7 mouse cellular contexts compared by ENCODE assay signal in the genomic region with DNA sequence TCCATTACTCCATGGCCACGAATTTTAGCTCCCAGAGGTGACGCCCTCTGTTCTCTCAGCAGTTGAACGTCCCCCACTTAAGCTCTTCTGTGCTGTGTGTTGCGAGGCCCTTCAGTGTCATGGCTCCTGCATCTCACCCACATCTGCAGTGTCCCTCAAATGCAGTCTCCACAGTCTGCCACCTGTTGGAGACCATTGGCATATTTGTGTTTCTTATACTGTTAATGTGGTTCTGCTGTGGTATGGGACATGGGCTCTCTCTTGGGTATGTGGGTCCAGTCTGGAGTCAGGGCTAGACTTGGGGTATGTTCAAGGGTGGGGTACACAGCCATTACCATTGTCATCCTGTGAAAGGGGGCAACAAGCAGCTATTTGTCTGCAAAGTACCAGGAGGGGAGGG. TPM values are rescaled to one million over a fixed set of nuclear protein-coding genes. Genes with fewer than 3 reads are reported as not detected.
DNase-seq lines count a peak whose midpoint lies in the region; ATAC-seq and TF ChIP-seq lines count a peak whose summit lies in the region.

No protein-coding gene starts in this region.

- peak overlapping the region; percentile 98 for H3K9ac ChIP-seq in embryonic facial prominence, embryonic 13.5 days
- peak overlapping the region; percentile 9; the same call in 1 of the 2 replicates for H3K9ac ChIP-seq in limb, embryonic 11.5 days (ENCODE audit: low read length)

- 0 out of 2 replicates have a peak, but pooled peaks have one; percentile 13 for TF ChIP-seq CTCF in testis, adult 2 months (IDR thresholded peaks at IDR 0.05; ENCODE audit: control insufficient read depth, insufficient read depth, insufficient replicate concordance, low read depth, low read length)
- TF ChIP-seq CTCF in olfactory bulb, adult 2 months (IDR thresholded peaks at IDR 0.05; ENCODE audit: insufficient read depth, low read depth, low read length) = no peak

- no peaks in the 10 kb centered on the region for H3K27me3 ChIP-seq in testis, adult 2 months (ENCODE audit: control insufficient read depth, insufficient read depth, low read length)
- no peaks in the 10 kb centered on the region for H3K27me3 ChIP-seq in embryonic facial prominence, embryonic 13.5 days
- H3K27me3 ChIP-seq in limb, embryonic 11.5 days (ENCODE audit: control insufficient read depth, insufficient read depth, low read length) = no peaks in the 10 kb centered on the region

- no peaks in the 10 kb centered on the region; the same call in 1 of the 2 replicates for H3K36me3 ChIP-seq in testis, adult 2 months (ENCODE audit: control insufficient read depth, insufficient read depth, low read length)
- H3K36me3 ChIP-seq in embryonic facial prominence, embryonic 13.5 days = peaks cover 51% of the 10 kb centered on the region
- H3K36me3 ChIP-seq in limb, embryonic 11.5 days (ENCODE audit: control insufficient read depth, insufficient read depth, low read length) = peaks cover 25% of the 10 kb centered on the region

- no peaks in the 10 kb centered on the region for H3K9me3 ChIP-seq in embryonic facial prominence, embryonic 13.5 days
- H3K9me3 ChIP-seq in limb, embryonic 11.5 days (ENCODE audit: control insufficient read depth, low read length) = no peaks in the 10 kb centered on the region

- WGBS in embryonic facial prominence, embryonic 13.5 days = 78% methylated on average over 4 of the region's 4 CpGs
- 84% methylated on average over 4 of the region's 4 CpGs for WGBS in limb, embryonic 11.5 days
- 73% methylated on average over 4 of the region's 4 CpGs for WGBS in olfactory bulb, adult 2 months

- no peak for ATAC-seq in embryonic facial prominence, embryonic 13.5 days (ENCODE audit: insufficient number of reproducible peaks, insufficient read depth, low FRiP score, low TSS enrichment, low read depth)
- ATAC-seq in limb, embryonic 11.5 days (ENCODE audit: insufficient number of reproducible peaks, low FRiP score, low TSS enrichment, low read depth) = no peak

- H3K4me3 ChIP-seq in testis, adult 2 months (ENCODE audit: control insufficient read depth, low read depth, low read length) = peak overlapping the region; percentile 93
- peak overlapping the region; percentile 98 for H3K4me3 ChIP-seq in embryonic facial prominence, embryonic 13.5 days
- H3K4me3 ChIP-seq in limb, embryonic 11.5 days (ENCODE audit: low read depth, low read length) = peak overlapping the region; percentile 75; the same call in 1 of the 2 replicates
- H3K4me3 ChIP-seq in olfactory bulb, adult 2 months (ENCODE audit: insufficient read depth, low read depth, low read length) = peak overlapping the region; percentile 97; the same call in 1 of the 2 replicates

- H3K4me2 ChIP-seq in embryonic facial prominence, embryonic 13.5 days = peak overlapping the region; percentile 99
- peak overlapping the region; percentile 97 for H3K4me2 ChIP-seq in limb, embryonic 11.5 days (ENCODE audit: low read depth, severe bottlenecking)

- no peak for TF ChIP-seq POLR2A in testis, adult 2 months (IDR thresholded peaks at IDR 0.05; ENCODE audit: control insufficient read depth, low read depth, low read length)
- no peak for TF ChIP-seq POLR2A in olfactory bulb, adult 2 months (IDR thresholded peaks at IDR 0.05; ENCODE audit: insufficient read depth, low read depth, low read length)

- DNase-seq in testis, postnatal 14 days (ENCODE audit: low spot score) = no peak
- no peak for DNase-seq in limb, embryonic 11.5 days (ENCODE audit: low spot score)
- no peak for DNase-seq in embryo, embryonic 9.5 days (ENCODE audit: extremely low spot score)
- no peak for DNase-seq in spleen, postnatal 14 days (ENCODE audit: low spot score in 2 of 2)

- peaks cover 13% of the 10 kb centered on the region for H3K4me1 ChIP-seq in testis, adult 2 months (ENCODE audit: control insufficient read depth, insufficient read depth, low read length)
- peaks cover 21% of the 10 kb centered on the region for H3K4me1 ChIP-seq in embryonic facial prominence, embryonic 13.5 days
- H3K4me1 ChIP-seq in limb, embryonic 11.5 days (ENCODE audit: control insufficient read depth, insufficient read depth, low read length) = peaks cover 10% of the 10 kb centered on the region
- H3K4me1 ChIP-seq in olfactory bulb, adult 2 months (ENCODE audit: control insufficient read depth, insufficient read depth, low read length) = peaks cover 25% of the 10 kb centered on the region

- peak overlapping the region; percentile 59; the same call in 1 of the 2 replicates for H3K27ac ChIP-seq in testis, adult 2 months (ENCODE audit: control insufficient read depth, insufficient read depth, low read depth, low read length)
- no peak overlapping the region for H3K27ac ChIP-seq in embryonic facial prominence, embryonic 13.5 days
- H3K27ac ChIP-seq in limb, embryonic 11.5 days (replicated peaks; ENCODE audit: low read depth, low read length) = no peak overlapping the region
- H3K27ac ChIP-seq in olfactory bulb, adult 2 months (ENCODE audit: insufficient read depth, low read depth, low read length) = no peak overlapping the region

RNA-seq across cellular contexts. Expression of a gene that starts 1.9 kb away (rescaled TPM):
- 107 and 114 TPM in 2 replicates for polyA plus RNA-seq in testis, adult 2 months (2012; rRNA removed)
- 168 and 190 TPM in 2 replicates for polyA plus RNA-seq in embryonic facial prominence, embryonic 13.5 days (2015; fragmentation: Nextera tagmentation; extraction: Ambion mirVana)
- polyA plus RNA-seq in limb, embryonic 11.5 days (2014; fragmentation: Nextera tagmentation; extraction: Ambion mirVana) = 187 and 191 TPM in 2 replicates
- not detected in 2 replicates for polyA plus RNA-seq in olfactory bulb, adult 2 months (2012; ENCODE audit: insufficient read depth, insufficient read length, low replicate concordance, missing spikeins)

RNA-seq across cellular contexts. Expression of a gene that starts 52.5 kb away (rescaled TPM):
- 7.5 and 8.3 TPM in 2 replicates for polyA plus RNA-seq in testis, adult 2 months (2012; rRNA removed)
- polyA plus RNA-seq in embryonic facial prominence, embryonic 13.5 days (2015; fragmentation: Nextera tagmentation; extraction: Ambion mirVana) = 19.0 and 25.2 TPM in 2 replicates
- polyA plus RNA-seq in limb, embryonic 11.5 days (2014; fragmentation: Nextera tagmentation; extraction: Ambion mirVana) = 12.5 and 14.1 TPM in 2 replicates
- not detected in 2 replicates for polyA plus RNA-seq in olfactory bulb, adult 2 months (2012; ENCODE audit: insufficient read depth, insufficient read length, low replicate concordance, missing spikeins)

RNA-seq across cellular contexts. Expression of a gene that starts 54.1 kb away (rescaled TPM):
- 16.0 and 18.5 TPM in 2 replicates for polyA plus RNA-seq in testis, adult 2 months (2012; rRNA removed)
- polyA plus RNA-seq in embryonic facial prominence, embryonic 13.5 days (2015; fragmentation: Nextera tagmentation; extraction: Ambion mirVana) = 35.8 and 41.6 TPM in 2 replicates
- 29.8 and 30.5 TPM in 2 replicates for polyA plus RNA-seq in limb, embryonic 11.5 days (2014; fragmentation: Nextera tagmentation; extraction: Ambion mirVana)
- not detected in 2 replicates for polyA plus RNA-seq in olfactory bulb, adult 2 months (2012; ENCODE audit: insufficient read depth, insufficient read length, low replicate concordance, missing spikeins)
